Mouse (Mus musculus) forebrain, embryonic 11.5 days (tissue): ENCODE measurements at regions not wholly inside any gene's neighbourhood (a gene's known extent, or its start where the extent isn't known, plus 50 kb on each side); places are given as distances from the start of the nearest gene placed in this dataset.

ENCODE experiments used
- ATAC-seq: fragments of 200-750 bp; cut with Nextera tagmentation; replicated peaks from 2 replicates; pipeline ENCODE4 v1.8.0; 2017; ENCODE audit warnings: moderate TSS enrichment; ENCODE audit not compliant: low FRiP score
- DNase-seq: peaks from one replicate; pipeline ENCODE4 v3.0.0-alpha.2; 2017; ENCODE audit warnings: low spot score
- H3K27ac ChIP-seq: fragments of 300-500 bp; sonication (generic); 2 replicates; pipeline ENCODE4 v1.5.1; 2014; ENCODE audit warnings: low read depth, low read length
- H3K27me3 ChIP-seq: fragments of 300-500 bp; sonication (generic); 2 replicates; pipeline ENCODE4 v1.6.1; 2014; ENCODE audit warnings: mild to moderate bottlenecking, low read length, mixed read lengths; ENCODE audit not compliant: control insufficient read depth, insufficient read depth
- H3K36me3 ChIP-seq: fragments of 300-500 bp; sonication (generic); 2 replicates; pipeline ENCODE4 v1.6.1; 2014; ENCODE audit warnings: mild to moderate bottlenecking, low read length, moderate library complexity, mixed read lengths; ENCODE audit not compliant: control insufficient read depth, insufficient read depth
- H3K4me1 ChIP-seq: fragments of 300-500 bp; sonication (generic); replicated peaks from 2 replicates; pipeline ENCODE4 v1.6.1; 2014; ENCODE audit warnings: low read length, mixed read lengths; ENCODE audit not compliant: control insufficient read depth, insufficient read depth
- H3K4me2 ChIP-seq: fragments of 300-500 bp; sonication (generic); 2 replicates; pipeline ENCODE4 v1.6.1; 2014; ENCODE audit warnings: low read depth, mild to moderate bottlenecking, low read length, moderate library complexity, mixed read lengths; ENCODE audit not compliant: severe bottlenecking
- H3K4me3 ChIP-seq: fragments of 300-500 bp; sonication (generic); 2 replicates; pipeline ENCODE4 v1.5.1; 2014; ENCODE audit warnings: low read depth, low read length
- H3K9ac ChIP-seq: fragments of 300-500 bp; sonication (generic); 2 replicates; pipeline ENCODE4 v1.6.1; 2014; ENCODE audit warnings: low read length
- H3K9me3 ChIP-seq: fragments of 300-500 bp; sonication (generic); 2 replicates; pipeline ENCODE4 v1.6.1; 2016; ENCODE audit warnings: low read length, mixed read lengths; ENCODE audit not compliant: control insufficient read depth
- WGBS: fragments of 180-500 bp; shearing (Covaris S2); extraction: QIAGEN DNeasy Blood & Tissue Kit; methylation state at CpG from one replicate; pipeline ENCODE4 v1.1.7; 2014; 5-methylcytosine and 5-hydroxymethylcytosine counted together

DNA sequence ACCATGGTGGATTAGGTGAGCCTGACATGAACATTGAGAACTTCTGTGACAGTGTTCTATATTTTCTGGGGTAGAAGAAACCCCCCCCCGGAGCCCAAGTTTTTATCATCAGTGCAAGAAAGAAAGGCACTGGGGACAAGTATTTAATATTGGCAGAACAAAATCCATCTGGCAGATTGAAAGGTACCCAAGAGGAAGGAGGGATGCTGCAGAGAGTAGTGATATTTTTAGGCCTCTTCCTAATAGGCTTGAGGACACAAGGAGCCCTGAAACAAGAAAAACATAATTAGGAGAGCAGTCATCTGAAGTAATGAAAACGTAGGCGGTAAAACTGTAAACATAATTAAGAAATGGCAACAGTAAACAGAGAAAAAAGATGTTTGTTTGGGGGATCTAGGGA lies 271.0 kb downstream of the Triml1 start:
- no peak overlapping the region for H3K4me2 ChIP-seq
- no peaks in the 10 kb centered on the region for H3K36me3 ChIP-seq
- DNase-seq (no peak), ATAC-seq (no peak)
- no peaks in the 10 kb centered on the region for H3K4me1 ChIP-seq
- 93% methylated on average over 3 of the region's 3 CpGs for WGBS
- H3K4me3 ChIP-seq = no peak overlapping the region
- H3K9ac ChIP-seq = no peak overlapping the region
- H3K9me3 ChIP-seq = no peaks in the 10 kb centered on the region
- H3K27me3 ChIP-seq = no peaks in the 10 kb centered on the region
- H3K27ac ChIP-seq = no peak overlapping the region
